Mouse (Mus musculus): ENCODE measurements around the gene Marc2. TPM values are rescaled to one million over a fixed set of nuclear protein-coding genes. Genes with fewer than 3 reads are reported as not detected.

Marc2 gene
- polyA plus RNA-seq, 1 experiment from 2014 or later, result 174 TPM

GRCm38 (mm10) chr1:184829897-184830296 is 16.4 kb downstream of the Marc2 start:
- H3K27me3 ChIP-seq (ENCODE audit: control insufficient read depth, insufficient read depth, low read length), result no peaks in the 10 kb centered on the region
- no peaks in the 10 kb centered on the region for H3K4me1 ChIP-seq (ENCODE audit: control insufficient read depth, insufficient read depth, low read length)
- H3K4me2 ChIP-seq (replicated peaks; ENCODE audit: low read depth, low read length), result no peak overlapping the region
- H3K9ac ChIP-seq (replicated peaks; ENCODE audit: low read depth, low read length), result no peak overlapping the region
- H3K36me3 ChIP-seq (ENCODE audit: control insufficient read depth, insufficient read depth, low read length), result peaks cover 27% of the 10 kb centered on the region
- WGBS, result 85% methylated on average over 8 of the region's 8 CpGs
- ATAC-seq (ENCODE audit: insufficient number of reproducible peaks, insufficient read depth, low FRiP score, low read depth), result no peak
- H3K4me3 ChIP-seq (ENCODE audit: low read depth, low read length), result no peak overlapping the region
- no peaks in the 10 kb centered on the region for H3K9me3 ChIP-seq (ENCODE audit: control insufficient read depth, low read depth, low read length)
- H3K27ac ChIP-seq (ENCODE audit: low read length), result no peak overlapping the region

GRCm38 (mm10) chr1:184827175-184827701 is 19.0 kb downstream of the Marc2 start:
- no peak overlapping the region for H3K4me3 ChIP-seq (ENCODE audit: low read depth, low read length)
- peak overlapping the region; percentile 5; the same call in 1 of the 2 replicates for H3K4me2 ChIP-seq (replicated peaks; ENCODE audit: low read depth, low read length)
- H3K27ac ChIP-seq (ENCODE audit: low read length), result no peak overlapping the region
- H3K4me1 ChIP-seq (ENCODE audit: control insufficient read depth, insufficient read depth, low read length), result 0 out of 2 replicates have a peak, but pooled peaks cover 3% of the 10 kb centered on the region
- WGBS, result 33% methylated on average over 23 of the region's 23 CpGs
- ATAC-seq (ENCODE audit: insufficient number of reproducible peaks, insufficient read depth, low FRiP score, low read depth), result no peak
- no peaks in the 10 kb centered on the region for H3K9me3 ChIP-seq (ENCODE audit: control insufficient read depth, low read depth, low read length)
- no peak overlapping the region for H3K9ac ChIP-seq (replicated peaks; ENCODE audit: low read depth, low read length)
- no peaks in the 10 kb centered on the region for H3K27me3 ChIP-seq (ENCODE audit: control insufficient read depth, insufficient read depth, low read length)
- peaks cover 20% of the 10 kb centered on the region for H3K36me3 ChIP-seq (ENCODE audit: control insufficient read depth, insufficient read depth, low read length)

GRCm38 (mm10) chr1:184825093-184825492 is 21.2 kb downstream of the Marc2 start:
- Histone ChIP-seq H3K4me2 (replicated peaks; ENCODE audit: low read depth, low read length) (no peak overlapping the region; the same call in 1 of the 2 replicates), H3K27me3 (ENCODE audit: control insufficient read depth, insufficient read depth, low read length) (no peaks in the 10 kb centered on the region), H3K9ac (replicated peaks; ENCODE audit: low read depth, low read length) (no peak overlapping the region), H3K9me3 (ENCODE audit: control insufficient read depth, low read depth, low read length) (no peaks in the 10 kb centered on the region), H3K27ac (ENCODE audit: low read length) (no peak overlapping the region), H3K4me1 (ENCODE audit: control insufficient read depth, insufficient read depth, low read length) (0 out of 2 replicates have a peak, but pooled peaks cover 3% of the 10 kb centered on the region), H3K36me3 (ENCODE audit: control insufficient read depth, insufficient read depth, low read length) (0 out of 2 replicates have a peak, but pooled peaks cover 3% of the 10 kb centered on the region), H3K4me3 (ENCODE audit: low read depth, low read length) (no peak overlapping the region)
- ATAC-seq (ENCODE audit: insufficient number of reproducible peaks, insufficient read depth, low FRiP score, low read depth), result no peak
- WGBS, result 23% methylated on average over 11 of the region's 11 CpGs

- no peak overlapping the region for H3K4me3 ChIP-seq (ENCODE audit: low read depth, low read length)
- 8% methylated on average over 12 of the region's 12 CpGs for WGBS
- no peaks in the 10 kb centered on the region for H3K9me3 ChIP-seq (ENCODE audit: control insufficient read depth, low read depth, low read length)
- H3K4me2 ChIP-seq (replicated peaks; ENCODE audit: low read depth, low read length), result no peak overlapping the region; the same call in 1 of the 2 replicates
- peak; percentile 68 for ATAC-seq (ENCODE audit: insufficient number of reproducible peaks, insufficient read depth, low FRiP score, low read depth)
- H3K4me1 ChIP-seq (ENCODE audit: control insufficient read depth, insufficient read depth, low read length), result 0 out of 2 replicates have a peak, but pooled peaks cover 3% of the 10 kb centered on the region
- no peak overlapping the region for H3K27ac ChIP-seq (ENCODE audit: low read length)
- no peak overlapping the region for H3K9ac ChIP-seq (replicated peaks; ENCODE audit: low read depth, low read length)
- 0 out of 2 replicates have a peak, but pooled peaks cover 3% of the 10 kb centered on the region for H3K36me3 ChIP-seq (ENCODE audit: control insufficient read depth, insufficient read depth, low read length)
- no peaks in the 10 kb centered on the region for H3K27me3 ChIP-seq (ENCODE audit: control insufficient read depth, insufficient read depth, low read length)
These were observed 21.8 kb downstream of the Marc2 start for GRCm38 (mm10) chr1:184824439-184824851.

- WGBS, result 20% methylated on average over 11 of the region's 11 CpGs
These were observed 23.6 kb downstream of the Marc2 start for GRCm38 (mm10) chr1:184822678-184823077.

GRCm38 (mm10) chr1:184817768-184818167 is 28.5 kb downstream of the Marc2 start:
- no peak overlapping the region for H3K4me3 ChIP-seq (ENCODE audit: low read depth, low read length)
- H3K9ac ChIP-seq (replicated peaks; ENCODE audit: low read depth, low read length), result no peak overlapping the region
- no peaks in the 10 kb centered on the region for H3K4me1 ChIP-seq (ENCODE audit: control insufficient read depth, insufficient read depth, low read length)
- H3K27me3 ChIP-seq (ENCODE audit: control insufficient read depth, insufficient read depth, low read length), result no peaks in the 10 kb centered on the region
- 81% methylated on average over 6 of the region's 6 CpGs for WGBS
- no peak overlapping the region for H3K27ac ChIP-seq (ENCODE audit: low read length)
- ATAC-seq (ENCODE audit: insufficient number of reproducible peaks, insufficient read depth, low FRiP score, low read depth), result no peak
- H3K4me2 ChIP-seq (replicated peaks; ENCODE audit: low read depth, low read length), result no peak overlapping the region
- H3K36me3 ChIP-seq (ENCODE audit: control insufficient read depth, insufficient read depth, low read length), result peaks cover 5% of the 10 kb centered on the region; the same call in 1 of the 2 replicates
- no peaks in the 10 kb centered on the region for H3K9me3 ChIP-seq (ENCODE audit: control insufficient read depth, low read depth, low read length)

More at GRCm38 (mm10) chr1:184822678-184823077, 23.6 kb downstream of the Marc2 start:
- ATAC-seq (ENCODE audit: insufficient number of reproducible peaks, insufficient read depth, low FRiP score, low read depth), result no peak; the same call in 1 of the 2 replicates
- Histone ChIP-seq H3K4me3 (ENCODE audit: low read depth, low read length) (no peak overlapping the region), H3K36me3 (ENCODE audit: control insufficient read depth, insufficient read depth, low read length) (peaks cover 4% of the 10 kb centered on the region; the same call in 1 of the 2 replicates), H3K27me3 (ENCODE audit: control insufficient read depth, insufficient read depth, low read length) (no peaks in the 10 kb centered on the region), H3K4me1 (ENCODE audit: control insufficient read depth, insufficient read depth, low read length) (0 out of 2 replicates have a peak, but pooled peaks cover 3% of the 10 kb centered on the region), H3K4me2 (replicated peaks; ENCODE audit: low read depth, low read length) (no peak overlapping the region), H3K27ac (ENCODE audit: low read length) (no peak overlapping the region), H3K9me3 (ENCODE audit: control insufficient read depth, low read depth, low read length) (no peaks in the 10 kb centered on the region), H3K9ac (replicated peaks; ENCODE audit: low read depth, low read length) (no peak overlapping the region)

- no peak for ATAC-seq (ENCODE audit: insufficient number of reproducible peaks, insufficient read depth, low FRiP score, low read depth)
- Histone ChIP-seq H3K9ac (replicated peaks; ENCODE audit: low read depth, low read length) (no peak overlapping the region), H3K27me3 (ENCODE audit: control insufficient read depth, insufficient read depth, low read length) (0 out of 2 replicates have a peak, but pooled peaks cover 10% of the 10 kb centered on the region), H3K9me3 (ENCODE audit: control insufficient read depth, low read depth, low read length) (no peaks in the 10 kb centered on the region), H3K4me3 (ENCODE audit: low read depth, low read length) (no peak overlapping the region), H3K4me1 (ENCODE audit: control insufficient read depth, insufficient read depth, low read length) (peaks cover 10% of the 10 kb centered on the region; the same call in 1 of the 2 replicates), H3K27ac (ENCODE audit: low read length) (no peak overlapping the region), H3K4me2 (replicated peaks; ENCODE audit: low read depth, low read length) (no peak overlapping the region), H3K36me3 (ENCODE audit: control insufficient read depth, insufficient read depth, low read length) (peaks cover 3% of the 10 kb centered on the region; the same call in 1 of the 2 replicates)
- 56% methylated on average over 8 of the region's 8 CpGs for WGBS
These were observed 34.5 kb downstream of the Marc2 start for GRCm38 (mm10) chr1:184811716-184812250.

- 5% methylated on average over 52 of the region's 52 CpGs for WGBS
- Histone ChIP-seq H3K27ac (ENCODE audit: low read length) (no peak within 1 kb of the TSS), H3K36me3 (ENCODE audit: control insufficient read depth, insufficient read depth, low read length) (peaks cover 3% of the 10 kb centered on the region; the same call in 1 of the 2 replicates), H3K9ac (replicated peaks; ENCODE audit: low read depth, low read length) (0 out of 2 replicates have a peak within 1 kb of the TSS, but pooled peaks have one; percentile 15), H3K4me2 (replicated peaks; ENCODE audit: low read depth, low read length) (peak within 1 kb of the TSS; percentile 55), H3K4me1 (ENCODE audit: control insufficient read depth, insufficient read depth, low read length) (peaks cover 10% of the 10 kb centered on the region; the same call in 1 of the 2 replicates), H3K4me3 (ENCODE audit: low read depth, low read length) (peak within 1 kb of the TSS; percentile 25), H3K9me3 (ENCODE audit: control insufficient read depth, low read depth, low read length) (no peaks in the 10 kb centered on the region), H3K27me3 (ENCODE audit: control insufficient read depth, insufficient read depth, low read length) (0 out of 2 replicates have a peak, but pooled peaks cover 10% of the 10 kb centered on the region)
- 0 out of 2 replicates have a peak, but pooled peaks have one; percentile 64 for ATAC-seq (ENCODE audit: insufficient number of reproducible peaks, insufficient read depth, low FRiP score, low read depth)
These were observed 35.3 kb downstream of the Marc2 start, which contains the start of gene Marc1 for GRCm38 (mm10) chr1:184810780-184811575. Gene Marc1, minus strand, starts transcription at chr1:184811313.

Measured in stomach, embryonic 14.5 days (tissue).